Mouse (Mus musculus): ENCODE results near the gene Nxf3. TPM values are rescaled to one million over a fixed set of nuclear protein-coding genes. Genes with fewer than 3 reads are reported as not detected.
"Not testable (repeated sequence)": the region's sequence is repeated elsewhere in the genome, so short reads cannot be mapped to it uniquely, and the experiment has no call there.

The Nxf3 gene
- total and polyA plus RNA-seq, 2 experiments from 2014 or later: 0.57 TPM; not detected in 1

DNA sequence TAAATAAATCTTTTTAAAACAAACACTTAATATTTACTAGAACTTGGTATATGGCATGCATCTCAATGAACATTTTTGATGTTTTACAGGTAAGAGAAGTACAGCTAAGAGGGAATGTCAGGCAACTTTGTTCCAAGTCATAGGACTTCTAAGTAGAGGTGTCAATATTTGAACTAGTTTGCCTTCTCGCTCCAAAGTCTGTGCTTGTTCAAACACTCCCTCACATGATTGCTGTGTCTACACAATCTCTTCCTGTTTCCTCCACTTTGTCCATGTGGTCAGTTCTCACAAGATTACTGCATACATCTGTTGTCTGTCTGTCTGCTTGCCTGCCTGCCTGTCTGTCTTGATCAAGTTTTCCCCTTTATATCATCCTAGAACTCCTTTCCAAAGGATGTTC is 24.4 kb downstream of the Nxf3 start:
- H3K27ac ChIP-seq (ENCODE audit: low read depth): no peak overlapping the region
- H3K9me3 ChIP-seq (replicated peaks; ENCODE audit: control insufficient read depth, low read length): no peaks in the 10 kb centered on the region
- no peaks in the 10 kb centered on the region for H3K27me3 ChIP-seq (ENCODE audit: control insufficient read depth, insufficient read depth, low read length)
- no peak for ATAC-seq (ENCODE audit: insufficient read depth, low read depth)
- TF ChIP-seq CTCF (IDR thresholded peaks at IDR 0.05; ENCODE audit: low read depth) (no peak), EP300 (IDR thresholded peaks at IDR 0.05; ENCODE audit: low read depth) (no peak)
- H3K4me3 ChIP-seq (ENCODE audit: low read depth, low read length): no peak overlapping the region
- H3K4me1 ChIP-seq (ENCODE audit: control insufficient read depth, insufficient read depth): no peaks in the 10 kb centered on the region
- 50% methylated on average over 1 of the region's 1 CpGs for WGBS
- no peak overlapping the region for H3K9ac ChIP-seq (replicated peaks; ENCODE audit: low read depth, low read length)
- no peak overlapping the region for H3K4me2 ChIP-seq (ENCODE audit: low read depth, low read length)
- no peak for DNase-seq (ENCODE audit: low spot score)
- no peaks in the 10 kb centered on the region for H3K36me3 ChIP-seq (replicated peaks; ENCODE audit: control insufficient read depth, insufficient read depth, low read length)

DNA sequence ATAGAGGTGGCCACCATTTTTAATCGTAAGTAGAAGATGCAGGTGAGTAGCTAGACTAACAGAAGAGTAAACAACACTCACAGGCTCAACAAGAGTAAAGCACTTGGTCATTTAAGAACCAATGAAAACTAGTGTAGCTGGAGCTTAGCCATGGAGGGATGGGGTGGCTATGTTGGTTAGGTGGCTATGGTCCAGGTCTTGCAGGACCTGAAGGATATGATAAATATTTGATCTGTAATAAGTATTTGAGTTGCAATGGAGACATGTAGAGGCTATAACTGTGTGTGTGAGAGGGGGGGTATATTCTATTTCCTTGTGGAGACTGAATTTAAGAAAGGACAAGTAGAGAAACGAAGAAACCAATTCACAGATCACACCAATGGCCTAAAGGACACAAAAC is 33.8 kb downstream of the Nxf3 start:
- ATAC-seq (ENCODE audit: insufficient read depth, low read depth): no peak
- no peak overlapping the region for H3K4me3 ChIP-seq (ENCODE audit: low read depth, low read length)
- H3K9ac ChIP-seq (replicated peaks; ENCODE audit: low read depth, low read length): no peak overlapping the region
- no peaks in the 10 kb centered on the region for H3K27me3 ChIP-seq (ENCODE audit: control insufficient read depth, insufficient read depth, low read length)
- no peak overlapping the region for H3K27ac ChIP-seq (ENCODE audit: low read depth)
- no peaks in the 10 kb centered on the region for H3K9me3 ChIP-seq (replicated peaks; ENCODE audit: control insufficient read depth, low read length)
- no peaks in the 10 kb centered on the region for H3K4me1 ChIP-seq (ENCODE audit: control insufficient read depth, insufficient read depth)
- no peaks in the 10 kb centered on the region for H3K36me3 ChIP-seq (replicated peaks; ENCODE audit: control insufficient read depth, insufficient read depth, low read length)
- WGBS: 56% methylated on average over 2 of the region's 2 CpGs
- no peak overlapping the region for H3K4me2 ChIP-seq (ENCODE audit: low read depth, low read length)
- no peak for DNase-seq (ENCODE audit: low spot score)
- TF ChIP-seq EP300 (IDR thresholded peaks at IDR 0.05; ENCODE audit: low read depth) (no peak), CTCF (IDR thresholded peaks at IDR 0.05; ENCODE audit: low read depth) (no peak)

GRCm38 (mm10) chrX:136047528-136047927 is 37.5 kb downstream of the Nxf3 start:
- no peak overlapping the region for H3K4me2 ChIP-seq (ENCODE audit: low read depth, low read length)
- no peaks in the 10 kb centered on the region for H3K4me1 ChIP-seq (ENCODE audit: control insufficient read depth, insufficient read depth)
- no peak overlapping the region for H3K9ac ChIP-seq (replicated peaks; ENCODE audit: low read depth, low read length)
- H3K9me3 ChIP-seq (replicated peaks; ENCODE audit: control insufficient read depth, low read length): no peaks in the 10 kb centered on the region
- H3K4me3 ChIP-seq (ENCODE audit: low read depth, low read length): no peak overlapping the region
- no peaks in the 10 kb centered on the region for H3K27me3 ChIP-seq (ENCODE audit: control insufficient read depth, insufficient read depth, low read length)
- ATAC-seq (ENCODE audit: insufficient read depth, low read depth): no peak
- H3K36me3 ChIP-seq (replicated peaks; ENCODE audit: control insufficient read depth, insufficient read depth, low read length): no peaks in the 10 kb centered on the region
- H3K27ac ChIP-seq (ENCODE audit: low read depth): no peak overlapping the region
- WGBS: 19% methylated on average over 5 of the region's 5 CpGs
- TF ChIP-seq CTCF (IDR thresholded peaks at IDR 0.05; ENCODE audit: low read depth): peak; percentile 64
- TF ChIP-seq EP300 (IDR thresholded peaks at IDR 0.05; ENCODE audit: low read depth): no peak
- peak; percentile 47 for DNase-seq (ENCODE audit: low spot score)

- H3K36me3 ChIP-seq (replicated peaks; ENCODE audit: control insufficient read depth, insufficient read depth, low read length): no peaks in the 10 kb centered on the region
- no peak overlapping the region for H3K9ac ChIP-seq (replicated peaks; ENCODE audit: low read depth, low read length)
- no peaks in the 10 kb centered on the region for H3K9me3 ChIP-seq (replicated peaks; ENCODE audit: control insufficient read depth, low read length)
- TF ChIP-seq EP300 (IDR thresholded peaks at IDR 0.05; ENCODE audit: low read depth): no peak
- no peak for TF ChIP-seq CTCF (IDR thresholded peaks at IDR 0.05; ENCODE audit: low read depth)
- DNase-seq (ENCODE audit: low spot score): no peak
- H3K4me1 ChIP-seq (ENCODE audit: control insufficient read depth, insufficient read depth): no peaks in the 10 kb centered on the region
- H3K27me3 ChIP-seq (ENCODE audit: control insufficient read depth, insufficient read depth, low read length): no peaks in the 10 kb centered on the region
- H3K27ac ChIP-seq (ENCODE audit: low read depth): no peak overlapping the region
- H3K4me3 ChIP-seq (ENCODE audit: low read depth, low read length): no peak overlapping the region
- 64% methylated on average over 1 of the region's 1 CpGs for WGBS
- ATAC-seq (ENCODE audit: insufficient read depth, low read depth): no peak
- H3K4me2 ChIP-seq (ENCODE audit: low read depth, low read length): no peak overlapping the region
Observed at GRCm38 (mm10) chrX:136043726-136044125, 41.3 kb downstream of the Nxf3 start.

DNA sequence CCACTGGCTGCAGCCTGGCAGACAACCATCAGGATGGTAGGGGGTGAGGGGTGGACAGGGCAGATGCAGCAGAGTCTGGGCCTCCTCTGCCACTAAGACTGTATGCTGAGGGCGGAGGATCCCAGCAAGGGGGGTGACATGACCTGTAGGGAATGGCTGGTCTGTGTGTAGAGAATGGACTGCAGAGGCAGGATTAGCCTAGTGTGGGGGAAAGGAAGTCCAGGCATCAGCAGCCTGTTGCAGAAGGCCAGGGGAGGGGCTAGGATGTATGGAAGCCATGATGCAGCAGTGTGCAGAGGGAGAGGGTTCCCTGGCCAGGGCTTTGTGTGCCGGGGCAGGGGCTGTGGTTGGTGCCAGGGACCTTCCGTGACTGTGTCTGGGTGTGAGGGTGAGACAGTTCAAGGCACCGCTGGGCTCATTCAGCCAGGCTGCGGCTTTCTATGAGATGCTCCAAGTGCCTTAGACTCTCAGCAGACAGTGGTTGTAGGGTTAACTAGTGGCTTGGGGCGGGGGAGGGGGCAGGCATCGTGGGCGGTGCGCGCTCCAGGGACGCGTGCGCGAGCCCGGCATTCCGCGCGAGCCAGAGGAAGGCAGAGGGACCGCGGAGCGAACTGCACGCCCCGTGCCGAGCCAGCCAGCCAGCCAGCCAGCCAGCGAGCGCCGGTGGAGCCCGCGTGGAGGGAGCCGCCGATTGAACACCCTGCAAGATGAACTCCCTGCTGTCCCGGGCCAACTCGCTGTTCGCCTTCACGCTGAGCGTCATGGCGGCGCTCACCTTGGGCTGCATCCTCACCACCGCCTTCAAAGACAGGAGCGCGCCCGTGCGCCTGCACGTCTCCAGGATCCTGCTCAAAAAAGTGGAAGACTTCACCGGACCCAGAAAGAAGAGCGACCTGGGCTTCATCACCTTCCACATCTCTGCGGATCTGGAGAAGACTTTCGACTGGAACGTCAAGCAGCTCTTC is 52.0 kb downstream of the Nxf3 start, which contains the start of gene Arxes1:
Gene Arxes1, plus strand, starts transcription at position 569 of the 965 bp plus-strand sequence.
- 43% methylated on average over 1 of the region's 49 CpGs for WGBS
- H3K9me3 ChIP-seq (replicated peaks; ENCODE audit: control insufficient read depth, low read length); H3K36me3 ChIP-seq (replicated peaks; ENCODE audit: control insufficient read depth, insufficient read depth, low read length); DNase-seq (ENCODE audit: low spot score); H3K27me3 ChIP-seq (ENCODE audit: control insufficient read depth, insufficient read depth, low read length); H3K4me1 ChIP-seq (ENCODE audit: control insufficient read depth, insufficient read depth); H3K27ac ChIP-seq (ENCODE audit: low read depth); H3K9ac ChIP-seq (replicated peaks; ENCODE audit: low read depth, low read length); H3K4me3 ChIP-seq (ENCODE audit: low read depth, low read length): not testable (repeated sequence)
- peak; percentile 91 for ATAC-seq (ENCODE audit: insufficient read depth, low read depth)
- peak within 1 kb of the TSS; percentile 44; the same call in 1 of the 2 replicates for H3K4me2 ChIP-seq (ENCODE audit: low read depth, low read length)

Data from heart, postnatal 0 days (tissue).